Mouse (Mus musculus) bone marrow macrophage, adult 2 months (primary cell): ENCODE measurements around the gene Emg1.

ENCODE experiments used
- CTCF ChIP-seq: IDR thresholded peaks from 2 replicates; pipeline ENCODE4 v1.5.1; 2012; ENCODE audit warnings: low read depth, mild to moderate bottlenecking, low read length, moderate library complexity
- POLR2A ChIP-seq: IDR thresholded peaks from 2 replicates; pipeline ENCODE4 v1.6.1; 2012; ENCODE audit warnings: mild to moderate bottlenecking, low read depth, low read length, borderline replicate concordance

DNA sequence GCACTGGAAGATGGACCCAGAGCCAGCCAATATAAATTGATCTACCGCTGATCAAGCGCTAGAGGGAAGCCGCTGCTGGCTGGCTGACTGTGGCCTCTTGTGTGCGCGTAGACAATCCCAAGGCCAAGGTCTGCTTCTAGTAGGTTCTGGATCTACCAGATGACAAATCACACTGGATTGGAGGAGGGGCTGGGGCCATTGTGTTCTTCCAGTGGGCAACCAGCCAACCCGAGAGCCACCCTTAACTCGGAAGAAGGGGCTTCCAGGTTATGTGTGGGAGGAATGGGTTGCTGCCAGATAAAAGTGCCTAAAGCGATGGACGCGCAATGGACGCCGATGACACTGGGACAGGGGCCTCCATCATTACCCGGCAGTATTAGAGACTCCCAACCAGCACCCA lies 6.0 kb upstream of the Emg1 start:
- TF ChIP-seq CTCF (no peak), POLR2A (no peak)
